Mouse (Mus musculus): ENCODE measurements around the gene Itpr2. TPM values are rescaled to one million over a fixed set of nuclear protein-coding genes. Genes with fewer than 3 reads are reported as not detected.

The Itpr2 gene
- polyA plus RNA-seq, 1 experiment from 2014 or later: 6.3 TPM

GRCm38 (mm10) chr6:146114071-146114470, 388.0 kb downstream of the Itpr2 start:
- H3K4me1 ChIP-seq (replicated peaks; ENCODE audit: control insufficient read depth, insufficient read depth, low read length): no peaks in the 10 kb centered on the region
- no peak overlapping the region for H3K27ac ChIP-seq (ENCODE audit: low read depth, low read length)
- H3K36me3 ChIP-seq (ENCODE audit: control insufficient read depth, insufficient read depth): no peaks in the 10 kb centered on the region
- no peak overlapping the region for H3K4me2 ChIP-seq (replicated peaks; ENCODE audit: low read depth)
- H3K4me3 ChIP-seq (ENCODE audit: low read depth, low read length): no peak overlapping the region
- TF ChIP-seq CTCF (IDR thresholded peaks at IDR 0.05; ENCODE audit: low read depth): no peak
- no peaks in the 10 kb centered on the region for H3K9me3 ChIP-seq (ENCODE audit: control insufficient read depth)
- ATAC-seq: no peak
- no peaks in the 10 kb centered on the region for H3K27me3 ChIP-seq (replicated peaks; ENCODE audit: control insufficient read depth, insufficient read depth, low read length)
- no peak overlapping the region for H3K9ac ChIP-seq (ENCODE audit: low read depth, low read length)
- 76% methylated on average over 3 of the region's 3 CpGs for WGBS

GRCm38 (mm10) chr6:146113085-146113484, 388.9 kb downstream of the Itpr2 start:
- no peaks in the 10 kb centered on the region for H3K36me3 ChIP-seq (ENCODE audit: control insufficient read depth, insufficient read depth)
- 75% methylated on average over 4 of the region's 4 CpGs for WGBS

GRCm38 (mm10) chr6:146112211-146112610, 389.8 kb downstream of the Itpr2 start:
- WGBS: 72% methylated on average over 7 of the region's 7 CpGs
- no peaks in the 10 kb centered on the region for H3K36me3 ChIP-seq (ENCODE audit: control insufficient read depth, insufficient read depth)
- no peak overlapping the region for H3K27ac ChIP-seq (ENCODE audit: low read depth, low read length)
- no peaks in the 10 kb centered on the region for H3K27me3 ChIP-seq (replicated peaks; ENCODE audit: control insufficient read depth, insufficient read depth, low read length)
- no peak overlapping the region for H3K4me3 ChIP-seq (ENCODE audit: low read depth, low read length)
- H3K4me1 ChIP-seq (replicated peaks; ENCODE audit: control insufficient read depth, insufficient read depth, low read length): no peaks in the 10 kb centered on the region
- H3K9me3 ChIP-seq (ENCODE audit: control insufficient read depth): no peaks in the 10 kb centered on the region
- ATAC-seq: no peak
- H3K9ac ChIP-seq (ENCODE audit: low read depth, low read length): no peak overlapping the region
- no peak overlapping the region for H3K4me2 ChIP-seq (replicated peaks; ENCODE audit: low read depth)
- TF ChIP-seq CTCF (IDR thresholded peaks at IDR 0.05; ENCODE audit: low read depth): no peak

More at GRCm38 (mm10) chr6:146113085-146113484, 388.9 kb downstream of the Itpr2 start:
- no peak for TF ChIP-seq CTCF (IDR thresholded peaks at IDR 0.05; ENCODE audit: low read depth)
- ATAC-seq: no peak
- no peaks in the 10 kb centered on the region for H3K9me3 ChIP-seq (ENCODE audit: control insufficient read depth)
- no peak overlapping the region for H3K4me2 ChIP-seq (replicated peaks; ENCODE audit: low read depth)
- no peaks in the 10 kb centered on the region for H3K27me3 ChIP-seq (replicated peaks; ENCODE audit: control insufficient read depth, insufficient read depth, low read length)
- no peak overlapping the region for H3K27ac ChIP-seq (ENCODE audit: low read depth, low read length)
- no peak overlapping the region for H3K4me3 ChIP-seq (ENCODE audit: low read depth, low read length)
- no peaks in the 10 kb centered on the region for H3K4me1 ChIP-seq (replicated peaks; ENCODE audit: control insufficient read depth, insufficient read depth, low read length)
- no peak overlapping the region for H3K9ac ChIP-seq (ENCODE audit: low read depth, low read length)

- Histone ChIP-seq H3K36me3 (ENCODE audit: control insufficient read depth, insufficient read depth) (no peaks in the 10 kb centered on the region), H3K27ac (ENCODE audit: low read depth, low read length) (no peak overlapping the region), H3K9me3 (ENCODE audit: control insufficient read depth) (no peaks in the 10 kb centered on the region), H3K4me1 (replicated peaks; ENCODE audit: control insufficient read depth, insufficient read depth, low read length) (no peaks in the 10 kb centered on the region), H3K4me3 (ENCODE audit: low read depth, low read length) (no peak overlapping the region), H3K4me2 (replicated peaks; ENCODE audit: low read depth) (no peak overlapping the region), H3K27me3 (replicated peaks; ENCODE audit: control insufficient read depth, insufficient read depth, low read length) (no peaks in the 10 kb centered on the region), H3K9ac (ENCODE audit: low read depth, low read length) (no peak overlapping the region)
- 65% methylated on average over 6 of the region's 6 CpGs for WGBS
- ATAC-seq: no peak
- TF ChIP-seq CTCF (IDR thresholded peaks at IDR 0.05; ENCODE audit: low read depth): no peak
These were observed 390.2 kb downstream of the Itpr2 start for GRCm38 (mm10) chr6:146111781-146112180.

- no peak for TF ChIP-seq CTCF (IDR thresholded peaks at IDR 0.05; ENCODE audit: low read depth)
- Histone ChIP-seq H3K4me3 (ENCODE audit: low read depth, low read length) (no peak overlapping the region), H3K27ac (ENCODE audit: low read depth, low read length) (no peak overlapping the region), H3K4me1 (replicated peaks; ENCODE audit: control insufficient read depth, insufficient read depth, low read length) (no peaks in the 10 kb centered on the region), H3K9ac (ENCODE audit: low read depth, low read length) (no peak overlapping the region), H3K27me3 (replicated peaks; ENCODE audit: control insufficient read depth, insufficient read depth, low read length) (no peaks in the 10 kb centered on the region), H3K4me2 (replicated peaks; ENCODE audit: low read depth) (no peak overlapping the region), H3K9me3 (ENCODE audit: control insufficient read depth) (no peaks in the 10 kb centered on the region), H3K36me3 (ENCODE audit: control insufficient read depth, insufficient read depth) (no peaks in the 10 kb centered on the region)
- 81% methylated on average over 21 of the region's 21 CpGs for WGBS
- no peak for ATAC-seq
These were observed 390.9 kb downstream of the Itpr2 start for GRCm38 (mm10) chr6:146110832-146111741.

GRCm38 (mm10) chr6:146110425-146110824, 391.6 kb downstream of the Itpr2 start:
- 76% methylated on average over 4 of the region's 4 CpGs for WGBS
- no peak for TF ChIP-seq CTCF (IDR thresholded peaks at IDR 0.05; ENCODE audit: low read depth)
- H3K4me3 ChIP-seq (ENCODE audit: low read depth, low read length): no peak overlapping the region

More at GRCm38 (mm10) chr6:146110425-146110824, 391.6 kb downstream of the Itpr2 start:
- Histone ChIP-seq H3K4me2 (replicated peaks; ENCODE audit: low read depth) (no peak overlapping the region), H3K27me3 (replicated peaks; ENCODE audit: control insufficient read depth, insufficient read depth, low read length) (no peaks in the 10 kb centered on the region), H3K9me3 (ENCODE audit: control insufficient read depth) (no peaks in the 10 kb centered on the region), H3K36me3 (ENCODE audit: control insufficient read depth, insufficient read depth) (no peaks in the 10 kb centered on the region), H3K27ac (ENCODE audit: low read depth, low read length) (no peak overlapping the region), H3K9ac (ENCODE audit: low read depth, low read length) (no peak overlapping the region), H3K4me1 (replicated peaks; ENCODE audit: control insufficient read depth, insufficient read depth, low read length) (no peaks in the 10 kb centered on the region)
- no peak for ATAC-seq

All from intestine, postnatal 0 days (tissue).